In genomic region chr6:83505554-83505953, GRCm38 (mm10) we compare ENCODE assay signal across 9 mouse cellular contexts. TPM values are rescaled to one million over a fixed set of nuclear protein-coding genes. Genes with fewer than 3 reads are reported as not detected.
DNase-seq lines count a peak whose midpoint lies in the region; ATAC-seq and TF ChIP-seq lines count a peak whose summit lies in the region.
"Had no signal": no experiment of that assay in that cellular context is flagged by ENCODE, and none has a peak within 500 bp of the region (broad histone marks: within the 10 kb centered on the region; RNA-seq: fewer than 3 reads in every experiment).

No protein-coding gene starts in this region.

- H3K27me3 ChIP-seq in heart, adult 2 months (ENCODE audit: control insufficient read depth, insufficient read depth, low read length) = no peaks in the 10 kb centered on the region
- no peaks in the 10 kb centered on the region for H3K27me3 ChIP-seq in E14TG2a.4 (ENCODE audit: insufficient read depth, low read length)
- no peaks in the 10 kb centered on the region for H3K27me3 ChIP-seq in forebrain, embryonic 16.5 days (replicated peaks; ENCODE audit: control insufficient read depth, insufficient read depth, low read length)
- no peaks in the 10 kb centered on the region for H3K27me3 ChIP-seq in liver, embryonic 15.5 days

- H3K36me3 ChIP-seq in heart, adult 2 months (ENCODE audit: control insufficient read depth, insufficient read depth, low read length) = no peaks in the 10 kb centered on the region
- H3K36me3 ChIP-seq in E14TG2a.4 (ENCODE audit: insufficient read depth, low read length) = peaks cover 13% of the 10 kb centered on the region
- no peaks in the 10 kb centered on the region for H3K36me3 ChIP-seq in forebrain, embryonic 16.5 days (ENCODE audit: control insufficient read depth, insufficient read depth)
- peaks cover under 1% of the 10 kb centered on the region; the same call in 1 of the 2 replicates for H3K36me3 ChIP-seq in liver, embryonic 15.5 days (replicated peaks)

- H3K4me1 ChIP-seq in heart, adult 2 months (ENCODE audit: control insufficient read depth, insufficient read depth, low read length) = peaks cover 16% of the 10 kb centered on the region
- H3K4me1 ChIP-seq in E14TG2a.4 (replicated peaks; ENCODE audit: low read depth, low read length) = peaks cover 20% of the 10 kb centered on the region
- peaks cover 17% of the 10 kb centered on the region for H3K4me1 ChIP-seq in forebrain, embryonic 16.5 days (replicated peaks; ENCODE audit: control insufficient read depth, insufficient read depth, low read length)
- peaks cover 48% of the 10 kb centered on the region for H3K4me1 ChIP-seq in liver, embryonic 15.5 days (replicated peaks)

- H3K9me3 ChIP-seq in E14TG2a.4 (ENCODE audit: low read length) = peaks cover 3% of the 10 kb centered on the region; the same call in 1 of the 2 replicates
- no peaks in the 10 kb centered on the region for H3K9me3 ChIP-seq in forebrain, embryonic 16.5 days (ENCODE audit: control insufficient read depth, low read length)
- H3K9me3 ChIP-seq in liver, embryonic 15.5 days (replicated peaks) = no peaks in the 10 kb centered on the region

- H3K9ac ChIP-seq in heart, adult 2 months (ENCODE audit: low read depth, low read length) = no peak overlapping the region
- no peak overlapping the region for H3K9ac ChIP-seq in forebrain, embryonic 16.5 days (replicated peaks; ENCODE audit: low read depth, low read length)
- peak overlapping the region; percentile 73 for H3K9ac ChIP-seq in liver, embryonic 15.5 days

- ATAC-seq in forebrain, embryonic 16.5 days = no peak
- ATAC-seq in liver, embryonic 15.5 days (ENCODE audit: insufficient read depth) = no peak

- no peak for TF ChIP-seq CTCF in heart, adult 2 months (IDR thresholded peaks at IDR 0.05)
- TF ChIP-seq CTCF in E14TG2a.4 (conservative IDR thresholded peaks at IDR 0.05; ENCODE audit: low read length) = no peak

- no peak for TF ChIP-seq POLR2A in heart, adult 2 months (IDR thresholded peaks at IDR 0.05; ENCODE audit: insufficient read depth, low read depth, low read length)

- no peak for TF ChIP-seq EP300 in heart, adult 2 months (IDR thresholded peaks at IDR 0.05; ENCODE audit: insufficient read depth, low read depth, low read length)

- no peaks in the 10 kb centered on the region for H3K79me2 ChIP-seq in heart, adult 2 months (replicated peaks; ENCODE audit: control insufficient read depth, insufficient read depth, low read length)

- peak overlapping the region; percentile 75 for H3K4me2 ChIP-seq in forebrain, embryonic 16.5 days (ENCODE audit: low read length)
- peak overlapping the region; percentile 93 for H3K4me2 ChIP-seq in liver, embryonic 15.5 days

- intact Hi-C loops in heart, adult 2 months (cut with DNase I) = no loop called here
- intact Hi-C loops in left cerebral cortex, postnatal 36 days (cut with DNase I) = loop anchor here (5.0 kb wide), 3 partner anchors 37 to 67 kb away; partner anchors contain the start of genes Stambp and Tet3

- H3K27ac ChIP-seq in heart, adult 2 months = peak overlapping the region; percentile 97
- H3K27ac ChIP-seq in forebrain, embryonic 16.5 days (ENCODE audit: low read length) = no peak overlapping the region
- H3K27ac ChIP-seq in liver, embryonic 15.5 days (replicated peaks) = peak overlapping the region; percentile 98

- no peak for DNase-seq in heart, adult 2 months
- DNase-seq in heart, adult 8-10 months (ENCODE audit: low spot score) = no peak
- DNase-seq in thymus, postnatal 0 days (ENCODE audit: low spot score) = no peak
- no peak for DNase-seq in spleen, adult 18-20 months
- no peak for DNase-seq in left cerebral cortex, postnatal 36 days (ENCODE audit: low spot score in 2 of 2)
- DNase-seq: kidney, postnatal 10 days had no signal

- WGBS in heart, adult 2 months = 84% methylated on average over 4 of the region's 4 CpGs
- 90% methylated on average over 4 of the region's 4 CpGs for WGBS in forebrain, embryonic 16.5 days
- WGBS in liver, embryonic 15.5 days (ENCODE audit: insufficient replicate concordance) = 42% methylated on average over 4 of the region's 4 CpGs

- H3K4me3 ChIP-seq in heart, adult 2 months = no peak overlapping the region
- peak overlapping the region; percentile 88 for H3K4me3 ChIP-seq in E14TG2a.4 (replicated peaks; ENCODE audit: low read length)
- H3K4me3 ChIP-seq in forebrain, embryonic 16.5 days (replicated peaks; ENCODE audit: low read length) = no peak overlapping the region; the same call in 1 of the 2 replicates
- H3K4me3 ChIP-seq in liver, embryonic 15.5 days (replicated peaks) = peak overlapping the region; percentile 77

RNA-seq across cellular contexts. Expression of gene Dguok, which starts 1.2 kb away (rescaled TPM):
- total RNA-seq in heart, adult 2 months (2021) = 10 to 100 TPM; 32.4 to 33.7 TPM
- polyA plus RNA-seq in heart, adult 2 months (2012; rRNA removed) = 48.1 and 67.3 TPM in 2 replicates
- 10 to 100 TPM; 32.7 to 37.1 (median 34.4) TPM for total RNA-seq in heart, adult 8-10 months (2022)
- polyA plus RNA-seq in forebrain, embryonic 16.5 days (2015; fragmentation: Nextera tagmentation; extraction: Ambion mirVana) = 73.1 and 77.2 TPM in 2 replicates
- polyA plus RNA-seq in liver, embryonic 15.5 days (2015; fragmentation: Nextera tagmentation; extraction: Ambion mirVana) = 26.4 and 28.4 TPM in 2 replicates
- 71.6 and 81.6 TPM in 2 replicates for polyA plus RNA-seq in thymus, postnatal 0 days (2015; fragmentation: Nextera tagmentation; extraction: Ambion mirVana)
- total RNA-seq in left cerebral cortex, postnatal 36 days (2021) = 10 to 100 TPM; 19.8 to 29.9 TPM

RNA-seq across cellular contexts. Expression of gene Actg2, which starts 30.5 kb away (rescaled TPM):
- total RNA-seq in heart, adult 2 months (2021) = 1 to 10 TPM in 1 of 2 experiments, under 1 TPM in 1; 0.93 to 2.3 TPM
- polyA plus RNA-seq in heart, adult 2 months (2012; rRNA removed) = 13.3 and 23.8 TPM in 2 replicates
- total RNA-seq in heart, adult 8-10 months (2022) = 1 to 10 TPM in 2 of 4 experiments, under 1 TPM in 2; 0.33 to 1.6 (median 0.89) TPM
- polyA plus RNA-seq in forebrain, embryonic 16.5 days (2015; fragmentation: Nextera tagmentation; extraction: Ambion mirVana) = 1.9 and 2.3 TPM in 2 replicates
- 4.1 and 7.2 TPM in 2 replicates for polyA plus RNA-seq in liver, embryonic 15.5 days (2015; fragmentation: Nextera tagmentation; extraction: Ambion mirVana)
- 1.6 and 2.1 TPM in 2 replicates for polyA plus RNA-seq in thymus, postnatal 0 days (2015; fragmentation: Nextera tagmentation; extraction: Ambion mirVana)
- not detected for total RNA-seq in left cerebral cortex, postnatal 36 days (2021)

RNA-seq across cellular contexts. Expression of gene Tet3, which starts 46.7 kb away (rescaled TPM):
- total RNA-seq in heart, adult 2 months (2021) = 10 to 100 TPM; 13.7 to 23.6 TPM
- 6.2 and 7.6 TPM in 2 replicates for polyA plus RNA-seq in heart, adult 2 months (2012; rRNA removed)
- total RNA-seq in heart, adult 8-10 months (2022) = 10 to 100 TPM; 15.5 to 19.8 (median 17.2) TPM
- polyA plus RNA-seq in forebrain, embryonic 16.5 days (2015; fragmentation: Nextera tagmentation; extraction: Ambion mirVana) = 60.9 and 64.3 TPM in 2 replicates
- polyA plus RNA-seq in liver, embryonic 15.5 days (2015; fragmentation: Nextera tagmentation; extraction: Ambion mirVana) = 10.8 and 11.4 TPM in 2 replicates
- polyA plus RNA-seq in thymus, postnatal 0 days (2015; fragmentation: Nextera tagmentation; extraction: Ambion mirVana) = 19.7 and 24.1 TPM in 2 replicates
- total RNA-seq in left cerebral cortex, postnatal 36 days (2021) = 10 to 100 TPM; 63.7 to 77.2 TPM

Comparison
In these comparisons a context has a peak if more than half of its experiments do, and no peak if none do; other contexts are left out.
1. H3K4me3 ChIP-seq: peak in E14TG2a.4 (single experiment) and liver, embryonic 15.5 days (single experiment); none in heart, adult 2 months (single experiment) and forebrain, embryonic 16.5 days (single experiment).